Mouse (Mus musculus): ENCODE measurements at regions not wholly inside any gene's neighbourhood (a gene's known extent, or its start where the extent isn't known, plus 50 kb on each side); places are given as distances from the start of the nearest gene placed in this dataset.
A peak's percentile ranks its signal among the peaks of the same experiment; 100 is the strongest.

DNA sequence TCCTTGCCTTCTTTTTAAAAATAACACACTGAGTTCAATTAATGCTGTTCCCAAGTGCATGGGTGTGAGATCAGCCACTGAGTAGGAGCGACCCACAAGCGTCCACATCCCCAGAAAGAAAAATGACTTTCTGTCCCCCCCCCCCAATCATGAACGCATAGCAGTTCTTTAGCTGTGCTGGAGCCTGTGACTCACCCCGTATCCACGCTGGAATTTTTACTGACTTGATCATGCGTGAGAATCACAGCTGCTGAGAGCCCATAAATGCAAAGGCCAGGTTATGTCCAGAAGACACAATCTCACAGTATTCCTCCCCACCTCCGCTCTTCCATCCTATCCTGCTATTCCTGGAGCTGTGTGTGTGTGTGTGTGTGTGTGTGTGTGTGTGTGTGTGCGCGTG is 53.3 kb downstream of the Fos start:
- 78% methylated on average over 9 of the region's 9 CpGs for WGBS
- TF ChIP-seq CTCF (IDR thresholded peaks at IDR 0.05; ENCODE audit: low read depth): no peak
- Histone ChIP-seq H3K4me3 (ENCODE audit: low read length) (no peak overlapping the region), H3K4me1 (ENCODE audit: insufficient read depth, low read length) (peaks cover 18% of the 10 kb centered on the region; the same call in 1 of the 2 replicates), H3K9ac (replicated peaks; ENCODE audit: low read length) (no peak overlapping the region), H3K27ac (no peak overlapping the region), H3K36me3 (ENCODE audit: insufficient read depth, low read length) (no peaks in the 10 kb centered on the region), H3K9me3 (ENCODE audit: low read length) (no peaks in the 10 kb centered on the region), H3K4me2 (ENCODE audit: low read depth, low read length) (no peak overlapping the region), H3K27me3 (ENCODE audit: insufficient read depth, low read length) (no peaks in the 10 kb centered on the region)
- no peak for ATAC-seq
- no peak for DNase-seq (ENCODE audit: low spot score)

DNA sequence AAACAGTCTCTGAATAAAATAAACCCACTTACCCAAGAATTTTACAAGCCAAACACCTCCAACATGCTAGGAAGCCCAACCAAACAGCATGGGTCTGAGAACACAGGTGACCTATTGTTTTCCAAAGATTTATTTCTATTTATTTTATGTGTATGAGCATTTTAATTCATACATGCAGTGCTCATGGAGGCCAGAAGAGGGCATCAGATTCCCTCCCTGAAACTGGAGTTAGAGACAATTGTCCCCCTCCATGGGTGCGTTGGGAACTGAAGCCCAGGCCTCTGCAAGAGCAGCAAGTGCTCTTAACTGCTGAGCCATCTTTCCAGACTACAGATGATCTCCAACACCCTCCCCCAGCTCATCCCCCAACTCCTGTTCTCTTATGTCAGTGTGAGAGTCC is 57.9 kb downstream of the Fos start:
- no peak overlapping the region for H3K4me3 ChIP-seq (ENCODE audit: low read length)
- H3K9me3 ChIP-seq (ENCODE audit: low read length): no peaks in the 10 kb centered on the region
- no peak overlapping the region for H3K4me2 ChIP-seq (ENCODE audit: low read depth, low read length)
- H3K27ac ChIP-seq: no peak overlapping the region; the same call in 1 of the 2 replicates
- H3K4me1 ChIP-seq (ENCODE audit: insufficient read depth, low read length): peaks cover 9% of the 10 kb centered on the region
- peak; percentile 33 for TF ChIP-seq CTCF (IDR thresholded peaks at IDR 0.05; ENCODE audit: low read depth)
- WGBS: 92% methylated on average over 1 of the region's 1 CpGs
- no peaks in the 10 kb centered on the region for H3K27me3 ChIP-seq (ENCODE audit: insufficient read depth, low read length)
- H3K9ac ChIP-seq (replicated peaks; ENCODE audit: low read length): no peak overlapping the region
- no peaks in the 10 kb centered on the region for H3K36me3 ChIP-seq (ENCODE audit: insufficient read depth, low read length)
- DNase-seq (ENCODE audit: low spot score) (no peak), ATAC-seq (no peak)

DNA sequence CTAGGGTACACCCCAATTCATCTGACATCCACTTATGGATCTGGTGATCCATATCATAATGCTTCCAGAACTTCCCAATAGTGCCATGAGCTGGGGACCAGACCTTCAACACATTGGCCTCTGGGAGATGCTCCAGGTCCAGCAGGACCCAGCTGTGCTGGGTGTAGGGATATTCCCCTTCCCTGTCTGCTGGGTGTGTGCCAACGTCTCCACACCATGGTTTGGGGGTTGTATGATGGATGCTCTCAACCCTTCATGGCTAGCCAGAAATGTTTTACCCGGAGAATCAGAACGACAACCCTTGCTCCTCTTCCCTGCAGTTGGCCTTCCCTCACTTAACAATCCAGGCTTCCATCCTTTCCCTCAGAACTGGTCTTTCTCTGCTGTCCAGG is 58.5 kb downstream of the Fos start:
- no peak overlapping the region for H3K9ac ChIP-seq (replicated peaks; ENCODE audit: low read length)
- no peak; the same call in 1 of the 2 replicates for ATAC-seq
- no peaks in the 10 kb centered on the region for H3K36me3 ChIP-seq (ENCODE audit: insufficient read depth, low read length)
- WGBS: 81% methylated on average over 3 of the region's 3 CpGs
- no peak for TF ChIP-seq CTCF (IDR thresholded peaks at IDR 0.05; ENCODE audit: low read depth)
- H3K9me3 ChIP-seq (ENCODE audit: low read length): no peaks in the 10 kb centered on the region
- no peak for DNase-seq (ENCODE audit: low spot score)
- H3K27ac ChIP-seq: peak overlapping the region; percentile 64; the same call in 1 of the 2 replicates
- no peak overlapping the region for H3K4me3 ChIP-seq (ENCODE audit: low read length)
- no peaks in the 10 kb centered on the region for H3K27me3 ChIP-seq (ENCODE audit: insufficient read depth, low read length)
- H3K4me2 ChIP-seq (ENCODE audit: low read depth, low read length): no peak overlapping the region
- H3K4me1 ChIP-seq (ENCODE audit: insufficient read depth, low read length): peaks cover 9% of the 10 kb centered on the region

- peak; percentile 85 for DNase-seq (ENCODE audit: low spot score)
- H3K4me3 ChIP-seq (ENCODE audit: low read length): no peak overlapping the region
- 50% methylated on average over 14 of the region's 14 CpGs for WGBS
- H3K9ac ChIP-seq (replicated peaks; ENCODE audit: low read length): no peak overlapping the region
- peak; percentile 93 for ATAC-seq
- H3K4me1 ChIP-seq (ENCODE audit: insufficient read depth, low read length): peaks cover 9% of the 10 kb centered on the region
- H3K4me2 ChIP-seq (ENCODE audit: low read depth, low read length): no peak overlapping the region
- no peak for TF ChIP-seq CTCF (IDR thresholded peaks at IDR 0.05; ENCODE audit: low read depth)
- no peaks in the 10 kb centered on the region for H3K9me3 ChIP-seq (ENCODE audit: low read length)
- no peaks in the 10 kb centered on the region for H3K36me3 ChIP-seq (ENCODE audit: insufficient read depth, low read length)
- no peaks in the 10 kb centered on the region for H3K27me3 ChIP-seq (ENCODE audit: insufficient read depth, low read length)
- H3K27ac ChIP-seq: peak overlapping the region; percentile 54; the same call in 1 of the 2 replicates
These were observed 59.1 kb downstream of the Fos start for GRCm38 (mm10) chr12:85532613-85533460.

DNA sequence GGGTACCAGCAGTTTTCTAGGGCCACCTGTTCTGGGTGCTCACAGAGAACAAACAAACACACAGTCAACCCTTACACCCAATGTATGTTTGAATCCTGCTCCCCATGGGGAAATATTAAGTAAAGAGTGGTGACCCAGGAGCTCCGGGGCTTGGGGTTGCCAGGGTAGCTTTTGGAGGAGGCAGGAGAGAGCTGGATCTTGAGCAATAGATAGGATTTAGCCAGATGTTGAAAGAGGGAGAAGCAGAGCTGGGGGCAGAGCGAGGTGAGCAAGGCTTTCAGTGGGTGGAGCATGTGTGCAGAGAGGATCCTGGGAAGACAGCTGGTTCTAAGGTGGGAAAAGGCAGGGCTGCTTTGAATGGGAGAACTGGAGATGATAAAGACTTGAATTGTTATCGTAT is 59.9 kb downstream of the Fos start:
- no peak for ATAC-seq
- no peak for DNase-seq (ENCODE audit: low spot score)
- no peak overlapping the region for H3K9ac ChIP-seq (replicated peaks; ENCODE audit: low read length)
- no peak overlapping the region for H3K4me2 ChIP-seq (ENCODE audit: low read depth, low read length)
- H3K9me3 ChIP-seq (ENCODE audit: low read length): no peaks in the 10 kb centered on the region
- 80% methylated on average over 3 of the region's 3 CpGs for WGBS
- no peak for TF ChIP-seq CTCF (IDR thresholded peaks at IDR 0.05; ENCODE audit: low read depth)
- H3K27ac ChIP-seq: 0 out of 2 replicates have a peak overlapping the region, but pooled peaks have one; percentile 54
- H3K36me3 ChIP-seq (ENCODE audit: insufficient read depth, low read length): no peaks in the 10 kb centered on the region
- H3K4me3 ChIP-seq (ENCODE audit: low read length): no peak overlapping the region
- H3K4me1 ChIP-seq (ENCODE audit: insufficient read depth, low read length): peaks cover 9% of the 10 kb centered on the region
- no peaks in the 10 kb centered on the region for H3K27me3 ChIP-seq (ENCODE audit: insufficient read depth, low read length)

- Histone ChIP-seq H3K4me1 (ENCODE audit: insufficient read depth, low read length) (no peaks in the 10 kb centered on the region), H3K9ac (replicated peaks; ENCODE audit: low read length) (no peak overlapping the region), H3K27me3 (ENCODE audit: insufficient read depth, low read length) (no peaks in the 10 kb centered on the region), H3K9me3 (ENCODE audit: low read length) (no peaks in the 10 kb centered on the region), H3K4me3 (ENCODE audit: low read length) (no peak overlapping the region), H3K36me3 (ENCODE audit: insufficient read depth, low read length) (no peaks in the 10 kb centered on the region), H3K27ac (no peak overlapping the region), H3K4me2 (ENCODE audit: low read depth, low read length) (no peak overlapping the region)
- ATAC-seq (no peak), DNase-seq (ENCODE audit: low spot score) (no peak)
- 51% methylated on average over 7 of the region's 7 CpGs for WGBS
- TF ChIP-seq CTCF (IDR thresholded peaks at IDR 0.05; ENCODE audit: low read depth): peak; percentile 14; the same call in 1 of the 2 replicates
These were observed 59.4 kb upstream of the Jdp2 start for GRCm38 (mm10) chr12:85539423-85539822.

DNA sequence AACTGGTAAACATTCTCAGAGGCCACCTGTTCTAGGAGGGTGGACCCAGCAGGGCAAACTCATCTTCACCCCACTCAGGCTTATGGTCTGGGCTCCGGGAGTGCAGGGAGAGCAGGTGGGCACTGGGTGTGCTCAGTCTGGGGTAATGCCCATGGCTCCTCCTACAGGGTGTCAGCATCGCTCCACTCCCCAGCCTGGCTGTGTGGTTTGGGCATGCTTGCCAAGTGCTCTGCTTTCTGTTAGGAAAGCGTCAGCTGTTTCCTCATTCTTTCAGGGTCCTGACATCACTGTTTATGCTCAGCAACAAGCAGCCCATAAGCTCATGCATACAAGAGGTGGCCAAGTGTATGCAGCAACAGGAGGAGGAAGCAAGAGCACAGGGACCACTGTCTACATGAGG is 57.7 kb upstream of the Jdp2 start:
- Histone ChIP-seq H3K9me3 (ENCODE audit: low read length) (no peaks in the 10 kb centered on the region), H3K4me2 (ENCODE audit: low read depth, low read length) (no peak overlapping the region), H3K9ac (replicated peaks; ENCODE audit: low read length) (no peak overlapping the region), H3K27ac (no peak overlapping the region), H3K4me3 (ENCODE audit: low read length) (no peak overlapping the region), H3K27me3 (ENCODE audit: insufficient read depth, low read length) (no peaks in the 10 kb centered on the region), H3K4me1 (ENCODE audit: insufficient read depth, low read length) (no peaks in the 10 kb centered on the region), H3K36me3 (ENCODE audit: insufficient read depth, low read length) (no peaks in the 10 kb centered on the region)
- peak; percentile 51; the same call in 1 of the 2 replicates for ATAC-seq
- no peak for TF ChIP-seq CTCF (IDR thresholded peaks at IDR 0.05; ENCODE audit: low read depth)
- peak; percentile 40 for DNase-seq (ENCODE audit: low spot score)
- 37% methylated on average over 3 of the region's 3 CpGs for WGBS

Data from hindbrain, postnatal 0 days (tissue).